Mouse (Mus musculus) hematopoietic stem cell, adult 5-6 weeks (primary cell): ENCODE measurements at regions not wholly inside any gene's neighbourhood (a gene's known extent, or its start where the extent isn't known, plus 50 kb on each side); places are given as distances from the start of the nearest gene placed in this dataset.

Experiments
- ATAC-seq, 2 experiments: fragments of 125-278 bp in 1 of 2; replicated peaks in 1 of 2; 2 replicates each; pipeline ENCODE4 v1.8.0; 2016 to 2017; ENCODE audit warnings: inconsistent platforms in 2 of 2, mild to moderate bottlenecking in 2 of 2, moderate number of reproducible peaks in 2 of 2, low read depth in 1 of 2, moderate TSS enrichment in 1 of 2; ENCODE audit not compliant: low FRiP score in 2 of 2, poor library complexity in 2 of 2, severe bottlenecking in 2 of 2, insufficient read depth in 1 of 2, low TSS enrichment in 1 of 2

DNA sequence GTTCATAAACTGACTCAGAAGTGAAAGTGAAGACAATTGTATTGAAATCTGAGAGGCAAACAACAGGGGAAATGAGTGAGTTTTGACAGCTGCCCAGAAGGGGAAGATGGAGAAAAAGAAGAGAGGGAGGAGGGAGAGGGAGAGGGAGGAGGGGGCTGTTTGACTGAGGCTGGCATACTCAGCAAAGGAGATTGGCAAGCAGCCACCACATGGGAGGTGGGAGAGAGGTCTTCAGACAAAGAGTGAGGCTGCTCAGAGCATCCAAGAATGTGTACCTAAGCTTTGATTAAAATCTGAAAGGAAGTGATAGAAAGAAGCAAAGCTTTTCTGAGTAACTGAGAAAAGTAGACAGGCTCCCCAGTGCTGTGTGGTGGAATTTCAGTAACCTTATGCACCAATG is 636.0 kb downstream of the Sqor start:
- no peak for ATAC-seq

DNA sequence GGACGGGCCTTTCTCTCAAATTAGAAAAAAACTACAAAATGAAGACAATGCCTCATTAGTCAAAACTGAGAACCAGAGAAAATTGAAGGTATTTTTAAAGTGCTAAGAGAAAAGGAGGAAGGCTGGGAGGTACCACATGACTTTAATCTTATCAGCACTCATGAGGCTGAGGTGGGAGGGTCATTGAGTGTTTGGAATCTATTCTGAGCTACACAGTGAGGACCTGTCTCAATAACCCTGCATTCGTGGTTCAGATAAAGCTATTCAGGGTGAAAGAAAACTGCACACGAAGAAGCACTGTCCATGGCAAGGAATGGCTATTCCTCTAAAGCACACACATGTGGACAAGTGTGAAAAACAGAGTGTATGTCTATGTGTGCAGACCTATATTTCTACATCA is 644.0 kb downstream of the Sqor start:
- ATAC-seq: no peak

DNA sequence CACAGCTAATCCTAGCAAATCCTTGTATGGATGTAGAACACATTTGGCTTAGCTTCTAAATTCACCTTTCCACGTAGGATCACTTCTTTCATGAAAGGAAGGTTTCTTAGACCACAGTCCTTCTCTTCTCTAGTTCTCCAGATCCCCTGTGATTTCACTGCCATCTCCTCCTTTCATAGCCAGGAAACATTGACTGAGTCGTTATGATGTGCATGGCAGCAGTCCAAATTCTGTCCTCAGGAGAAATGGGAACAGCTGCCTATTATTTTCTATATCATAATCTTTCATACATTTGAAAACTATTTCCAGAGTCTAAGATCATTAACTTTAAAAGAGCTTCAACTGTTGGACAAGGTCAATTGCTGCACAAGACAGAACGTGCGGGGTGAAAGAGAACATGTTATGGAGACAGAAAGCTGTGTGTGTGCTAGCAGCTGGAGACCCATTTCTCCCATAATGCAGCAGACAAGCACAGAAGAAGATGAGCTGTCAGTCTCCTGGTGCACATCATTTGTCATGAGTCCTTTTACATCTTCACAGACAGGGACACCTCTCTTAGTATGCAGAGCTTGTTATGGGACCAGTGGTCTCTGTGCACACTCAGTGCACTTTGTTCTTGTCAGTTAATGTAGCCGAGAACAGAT is 631.6 kb upstream of the Sema6d start:
- no peak for ATAC-seq

DNA sequence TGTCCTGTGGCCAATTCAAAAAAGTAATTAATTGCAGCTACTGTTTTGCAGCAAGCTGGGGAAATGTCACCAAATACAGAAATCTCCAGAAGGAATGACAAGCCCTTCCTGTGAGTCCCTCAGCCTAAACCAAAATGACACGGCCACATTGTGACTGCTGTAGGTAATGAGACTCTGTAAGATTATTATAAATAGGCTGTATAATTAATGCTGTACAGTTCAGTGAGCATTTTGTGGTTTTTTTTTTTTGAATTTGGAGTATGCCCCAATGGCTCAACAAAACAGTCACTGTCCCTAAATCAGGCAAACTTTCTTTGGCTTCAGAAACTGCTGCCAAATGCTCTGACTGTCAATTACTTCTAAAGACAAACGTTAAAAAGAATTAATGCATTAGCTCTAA is 615.9 kb upstream of the Sema6d start:
- no peak for ATAC-seq

DNA sequence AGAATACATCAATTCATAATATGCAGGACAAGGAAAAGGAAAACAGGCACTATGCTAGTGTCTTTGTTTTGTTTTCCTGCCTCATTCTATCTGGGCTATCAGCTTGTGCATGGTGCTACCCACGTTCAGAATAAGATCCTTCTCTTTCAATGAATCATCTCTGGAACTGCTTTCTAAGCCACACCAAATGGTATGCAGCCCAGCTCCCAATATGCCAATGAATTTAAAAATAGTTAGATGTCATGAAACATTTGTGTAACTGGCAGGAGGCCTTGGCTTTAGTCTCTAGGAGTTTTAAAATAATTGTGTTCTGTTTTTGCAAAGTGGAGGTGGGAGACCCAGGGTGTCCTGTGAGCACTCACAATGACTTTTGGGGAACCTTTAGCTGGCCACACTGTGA is 603.1 kb upstream of the Sema6d start:
- ATAC-seq: no peak

DNA sequence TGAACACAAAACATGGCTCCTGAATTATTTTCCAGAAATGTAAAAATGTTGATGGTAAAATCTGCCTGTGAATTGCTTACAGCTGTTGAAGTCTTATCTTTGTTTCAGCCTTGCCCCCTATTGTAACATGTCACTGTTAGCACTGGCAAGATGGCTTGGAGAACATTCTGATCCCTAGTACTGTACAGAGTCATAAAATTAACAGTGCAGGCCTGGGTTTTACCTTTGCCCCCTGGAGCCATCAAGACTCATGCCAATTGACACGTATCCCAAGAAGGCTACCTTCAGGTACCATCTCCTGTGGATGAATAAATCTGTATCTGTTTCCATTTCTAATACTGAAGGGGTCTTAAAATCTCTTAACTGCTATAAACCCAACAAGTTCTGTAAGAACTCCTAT is 583.6 kb upstream of the Sema6d start:
- ATAC-seq: no peak

DNA sequence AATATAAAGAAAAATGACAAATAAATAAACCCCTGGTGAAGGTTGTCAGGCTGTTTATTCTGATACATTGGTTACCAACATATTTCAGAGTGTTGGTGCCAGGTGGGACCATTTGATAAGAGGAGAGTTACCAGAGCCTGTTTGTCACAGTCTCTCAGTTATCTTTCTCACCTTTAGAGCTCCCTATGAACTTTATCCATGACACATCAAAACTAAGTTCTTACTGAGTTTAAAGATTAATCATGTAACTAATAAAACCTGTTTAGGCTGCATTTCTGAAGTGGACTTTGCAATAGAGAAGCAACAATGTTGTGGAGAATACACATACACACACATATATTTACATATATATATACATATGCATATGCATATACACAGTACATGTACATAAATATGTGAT is 582.7 kb upstream of the Sema6d start:
- ATAC-seq: no peak

DNA sequence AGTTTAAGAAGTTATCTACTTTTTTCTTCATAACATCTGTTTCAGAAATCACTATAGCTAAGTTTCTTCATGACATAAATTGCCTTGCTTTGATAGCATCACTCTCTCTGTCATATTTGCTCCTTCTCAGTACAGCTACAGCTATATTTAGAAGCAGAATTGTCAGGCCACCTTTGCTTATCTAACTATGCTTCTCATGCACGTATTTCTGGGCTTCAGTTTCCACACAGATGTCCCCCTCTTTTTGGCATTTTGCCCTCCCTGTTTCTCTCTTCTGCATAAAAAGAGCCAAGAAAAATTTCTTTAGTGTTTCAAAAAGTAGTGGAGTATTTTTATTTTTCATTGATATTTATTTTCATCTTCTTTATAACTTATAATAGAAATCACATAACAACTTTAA is 560.9 kb upstream of the Sema6d start:
- no peak for ATAC-seq

DNA sequence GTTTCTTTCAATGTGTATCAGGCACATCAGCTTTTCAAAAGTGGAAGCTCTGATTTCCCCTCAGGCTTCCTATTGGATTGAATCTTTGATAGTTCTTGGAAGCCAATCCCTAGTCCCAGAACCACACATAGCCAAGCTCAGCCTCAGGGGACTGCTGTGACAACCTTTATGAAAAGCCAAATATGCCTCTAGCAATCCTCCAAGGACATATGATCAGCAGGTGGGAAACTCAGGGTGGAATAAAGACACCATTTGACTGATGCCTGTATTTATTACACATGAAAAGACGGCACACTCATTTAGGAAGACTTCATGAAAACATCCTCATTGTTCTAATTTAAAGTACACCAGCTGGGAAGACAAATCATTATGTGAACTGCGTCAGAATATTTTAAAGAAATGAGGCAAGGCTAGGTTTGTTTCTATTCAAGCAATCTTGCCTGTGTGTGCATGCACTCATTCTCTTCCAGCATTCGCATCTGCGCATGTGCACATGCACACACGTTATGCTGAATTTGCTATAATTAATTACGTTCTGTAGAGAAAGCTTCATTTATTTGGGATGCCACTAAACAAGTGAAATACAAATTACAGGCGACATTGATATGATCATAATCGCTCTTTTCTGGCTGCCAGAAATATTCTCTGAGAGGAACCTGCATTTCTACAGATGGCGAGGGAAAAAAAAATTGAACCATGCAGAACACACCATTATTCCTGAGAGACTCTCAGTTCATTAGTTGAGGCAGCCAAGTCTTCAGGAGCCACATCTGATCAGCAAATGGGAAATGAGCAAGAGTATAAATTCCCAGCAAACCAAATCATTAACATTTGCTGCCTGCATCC is 556.6 kb upstream of the Sema6d start:
- ATAC-seq: no peak

DNA sequence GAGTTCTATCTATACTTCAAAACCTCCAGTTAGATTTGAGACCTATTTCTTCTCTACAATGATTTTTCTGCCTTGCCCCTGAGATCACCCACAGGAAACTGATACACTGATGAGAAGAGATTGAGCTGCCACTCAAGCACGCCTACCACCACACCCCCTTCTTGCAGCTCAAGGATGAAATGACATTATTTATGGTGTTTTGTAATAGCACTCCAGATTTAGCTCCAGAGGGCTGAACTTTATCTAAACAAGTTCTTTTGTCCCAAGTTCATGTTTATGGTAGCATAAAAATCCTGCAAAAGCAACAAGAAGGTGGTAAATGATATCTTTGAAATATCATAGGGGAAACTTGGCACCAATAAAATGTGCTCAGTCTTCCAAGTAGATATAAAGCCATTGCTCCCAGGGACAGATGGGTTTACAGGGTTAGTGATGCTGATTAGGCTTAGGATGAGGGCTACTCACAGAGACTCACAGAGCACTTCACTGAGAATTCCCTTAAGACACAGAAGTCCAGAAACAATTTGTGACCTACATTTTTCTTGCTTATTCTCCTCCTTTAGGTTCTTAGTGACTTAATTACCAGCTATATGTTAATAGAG is 538.4 kb upstream of the Sema6d start:
- no peak for ATAC-seq

DNA sequence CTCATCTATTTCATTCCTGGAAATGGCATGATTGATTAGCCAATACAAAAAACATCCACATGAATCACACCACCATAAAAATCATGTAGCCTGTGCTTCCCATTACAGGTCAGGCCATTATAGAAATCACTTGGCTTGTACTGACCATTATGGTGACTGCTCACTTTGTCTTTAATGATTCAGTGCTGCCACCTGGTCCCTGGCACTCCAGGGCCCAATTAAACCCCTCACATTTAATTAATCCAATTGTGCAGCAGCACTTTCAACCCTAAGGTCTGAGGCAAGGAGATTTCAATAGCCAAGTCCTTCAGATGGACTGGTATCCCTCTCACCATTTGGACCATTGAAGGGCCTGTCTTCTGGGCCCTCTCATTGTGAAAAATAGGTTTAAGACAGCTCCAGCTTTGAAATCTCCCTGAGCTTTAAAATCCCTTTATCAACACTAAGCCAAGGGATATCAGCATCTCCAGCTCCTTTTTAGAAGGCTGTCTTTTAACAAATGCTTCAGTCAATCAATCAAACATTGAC is 531.6 kb upstream of the Sema6d start:
- ATAC-seq: no peak
